Mouse (Mus musculus) brown adipose tissue, adult 24 weeks (tissue): Measurements from ENCODE around the gene Ddx39. TPM values are rescaled to one million over a fixed set of nuclear protein-coding genes. Genes with fewer than 3 reads are reported as not detected.
A peak's percentile ranks its signal among the peaks of the same experiment; 100 is the strongest.

Experiments
- H3K27ac ChIP-seq: fragments of 200-500 bp; replicated peaks from 2 replicates; pipeline ENCODE4 v1.5.1; 2012; ENCODE audit warnings: low read depth, mild to moderate bottlenecking, low read length
- H3K4me1 ChIP-seq: fragments of 200-500 bp; 2 replicates; pipeline ENCODE4 v1.6.1; 2012; ENCODE audit warnings: low read length, mixed read lengths; ENCODE audit not compliant: control insufficient read depth, insufficient read depth, insufficient read length
- H3K4me3 ChIP-seq: fragments of 200-500 bp; 2 replicates; pipeline ENCODE4 v1.5.1; 2012; ENCODE audit warnings: low read depth, mild to moderate bottlenecking, low read length, moderate library complexity; ENCODE audit not compliant: insufficient read depth
- polyA plus RNA-seq: library from polyadenylated mRNA; stranded (reverse); fragments of >200 nt; gene quantifications from 2 replicates; pipeline ENCODE4 v1.2.4, GENCODE M21; 2012; ENCODE audit not compliant: missing spikeins, insufficient read depth, insufficient read length

Gene Ddx39
- polyA plus RNA-seq, 1 experiment: 7.7 TPM

DNA sequence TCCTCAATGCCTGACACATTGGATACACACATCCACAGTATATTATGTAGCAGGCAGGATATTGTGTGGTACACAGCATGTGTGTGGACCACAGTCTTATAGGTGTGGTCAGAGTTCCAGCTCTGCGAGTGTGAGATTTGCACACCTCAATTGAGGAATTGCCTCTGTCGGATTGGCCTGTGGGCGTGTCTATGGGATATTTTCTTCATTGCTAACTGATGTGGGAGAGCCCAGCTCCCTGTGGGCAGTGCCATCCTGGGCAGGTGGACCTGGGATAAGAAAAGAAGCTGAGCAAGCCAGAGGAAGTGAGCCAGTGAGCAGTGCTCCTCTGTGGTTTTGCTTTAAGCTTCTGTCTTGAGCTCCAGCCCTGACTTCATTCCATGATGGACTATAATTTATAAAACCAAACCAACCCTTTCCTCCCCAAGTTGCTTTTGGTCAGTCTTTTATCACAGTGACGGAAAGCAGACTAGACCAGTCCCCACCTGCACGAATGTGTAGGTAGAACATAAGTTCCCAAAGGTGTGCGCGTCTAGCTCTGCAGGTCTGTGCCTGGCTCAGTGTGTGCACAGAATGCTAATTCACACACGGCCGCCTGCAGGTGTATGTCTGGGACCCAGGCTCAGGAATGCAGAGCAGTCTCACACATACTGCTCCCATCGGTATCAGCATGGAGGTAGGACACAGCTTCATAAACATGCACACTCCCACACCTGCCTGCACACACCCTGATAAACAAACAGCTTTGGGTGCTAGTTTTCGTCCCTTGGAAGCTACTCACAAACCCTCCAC lies 20.4 kb upstream of the Ddx39 start:
- H3K4me1 ChIP-seq: peaks cover 37% of the 10 kb centered on the region
- H3K4me3 ChIP-seq: no peak overlapping the region
- peak overlapping the region; percentile 63 for H3K27ac ChIP-seq

DNA sequence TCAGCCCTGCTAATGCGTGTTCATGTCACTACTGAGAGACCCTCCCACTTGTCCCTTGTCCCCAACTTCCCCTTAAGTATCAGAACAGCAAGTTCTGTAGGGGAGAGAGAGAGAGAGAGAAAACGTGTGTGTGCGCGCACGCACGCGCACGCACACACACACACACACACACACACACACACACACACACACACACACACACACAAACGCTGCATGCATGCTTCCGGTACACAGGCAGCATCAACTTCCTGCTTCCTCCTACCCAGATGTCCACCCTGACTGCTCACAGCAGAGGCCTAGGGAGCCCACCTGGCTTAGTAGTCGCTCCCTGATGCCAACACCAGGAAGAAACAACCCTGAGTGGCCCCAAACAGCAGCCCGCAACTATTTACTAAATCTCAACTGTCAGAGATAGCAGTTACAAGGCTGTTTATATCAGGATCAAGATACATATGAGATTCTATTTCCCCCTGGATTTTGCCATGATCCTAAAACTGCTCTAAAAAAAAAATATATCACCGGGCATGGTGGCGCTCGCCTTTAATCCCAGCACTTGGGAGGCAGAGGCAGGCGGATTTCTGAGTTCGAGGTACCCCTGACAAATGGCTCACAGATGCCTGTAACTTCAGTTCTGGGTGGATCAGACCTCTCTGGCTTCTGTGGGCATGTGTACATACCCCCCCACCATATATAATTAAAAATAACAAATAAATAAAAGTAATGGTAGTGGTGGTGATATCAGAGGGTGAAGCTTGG lies 19.4 kb upstream of the Ddx39 start:
- peaks cover 37% of the 10 kb centered on the region for H3K4me1 ChIP-seq
- peak overlapping the region; percentile 63 for H3K27ac ChIP-seq

DNA sequence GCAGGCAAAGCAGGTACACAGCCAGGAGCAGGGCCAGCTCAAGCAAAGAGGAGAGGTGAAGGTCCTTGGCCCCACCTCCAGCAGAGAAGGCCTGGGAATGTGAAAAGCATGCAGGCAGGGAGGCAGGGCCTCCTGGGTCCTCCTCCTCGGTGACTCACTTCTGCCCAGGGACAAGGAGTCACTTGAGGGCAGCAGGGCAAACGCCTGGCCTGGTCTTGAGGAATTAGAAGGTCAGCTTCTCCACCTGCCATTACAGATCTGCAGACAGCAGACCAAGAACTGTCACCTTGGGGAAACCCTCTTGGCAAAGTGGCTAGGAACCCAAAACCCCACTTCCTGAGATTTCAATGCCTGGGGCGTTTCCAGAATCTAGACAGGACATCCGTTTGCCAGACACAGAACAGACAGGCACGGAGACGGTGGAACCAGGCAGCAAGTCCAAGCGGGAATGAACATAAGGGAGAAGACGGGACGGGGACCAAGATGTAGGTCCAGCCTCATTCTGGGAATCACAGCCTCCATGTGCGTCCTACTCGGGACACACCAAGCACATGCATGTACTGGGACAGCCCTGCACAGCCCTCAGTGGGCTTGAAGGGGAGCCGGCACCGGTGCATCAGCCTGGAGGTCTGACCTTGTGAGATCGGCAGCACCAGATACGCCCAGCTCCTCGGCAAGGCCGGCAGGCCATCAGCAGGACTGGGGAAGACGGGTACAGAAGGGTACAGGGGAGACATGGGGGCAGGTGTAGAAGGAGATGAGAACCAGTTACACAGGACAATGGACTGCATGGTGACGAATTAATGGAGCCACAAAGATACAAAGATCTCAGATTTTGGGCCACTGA lies 17.4 kb upstream of the Ddx39 start:
- H3K4me1 ChIP-seq: peaks cover 35% of the 10 kb centered on the region
- H3K4me3 ChIP-seq: peak overlapping the region; percentile 95
- peak overlapping the region; percentile 92 for H3K27ac ChIP-seq

More for the DNA sequence above, 19.4 kb upstream of the Ddx39 start:
- H3K4me3 ChIP-seq: no peak overlapping the region

DNA sequence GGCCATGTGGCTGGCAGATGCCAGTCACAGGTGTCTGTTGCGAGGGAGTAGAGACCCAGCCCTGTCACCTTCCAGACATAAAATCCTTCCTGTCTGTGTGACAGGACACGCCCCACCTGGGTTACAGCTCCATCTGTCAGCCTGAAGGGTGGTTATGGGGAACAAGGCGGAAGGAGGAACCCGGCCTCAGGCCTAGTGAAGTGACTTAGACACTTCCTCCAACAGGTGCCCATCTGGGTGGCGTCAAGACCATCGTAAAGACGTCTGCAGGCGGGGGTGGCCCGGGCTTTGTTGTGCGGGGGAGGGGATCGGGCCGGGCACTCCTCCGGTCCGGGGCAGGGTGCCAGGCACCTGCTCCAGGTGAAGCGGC lies 16.7 kb upstream of the Ddx39 start:
- peak overlapping the region; percentile 92 for H3K27ac ChIP-seq
- peaks cover 32% of the 10 kb centered on the region for H3K4me1 ChIP-seq
- H3K4me3 ChIP-seq: peak overlapping the region; percentile 95

DNA sequence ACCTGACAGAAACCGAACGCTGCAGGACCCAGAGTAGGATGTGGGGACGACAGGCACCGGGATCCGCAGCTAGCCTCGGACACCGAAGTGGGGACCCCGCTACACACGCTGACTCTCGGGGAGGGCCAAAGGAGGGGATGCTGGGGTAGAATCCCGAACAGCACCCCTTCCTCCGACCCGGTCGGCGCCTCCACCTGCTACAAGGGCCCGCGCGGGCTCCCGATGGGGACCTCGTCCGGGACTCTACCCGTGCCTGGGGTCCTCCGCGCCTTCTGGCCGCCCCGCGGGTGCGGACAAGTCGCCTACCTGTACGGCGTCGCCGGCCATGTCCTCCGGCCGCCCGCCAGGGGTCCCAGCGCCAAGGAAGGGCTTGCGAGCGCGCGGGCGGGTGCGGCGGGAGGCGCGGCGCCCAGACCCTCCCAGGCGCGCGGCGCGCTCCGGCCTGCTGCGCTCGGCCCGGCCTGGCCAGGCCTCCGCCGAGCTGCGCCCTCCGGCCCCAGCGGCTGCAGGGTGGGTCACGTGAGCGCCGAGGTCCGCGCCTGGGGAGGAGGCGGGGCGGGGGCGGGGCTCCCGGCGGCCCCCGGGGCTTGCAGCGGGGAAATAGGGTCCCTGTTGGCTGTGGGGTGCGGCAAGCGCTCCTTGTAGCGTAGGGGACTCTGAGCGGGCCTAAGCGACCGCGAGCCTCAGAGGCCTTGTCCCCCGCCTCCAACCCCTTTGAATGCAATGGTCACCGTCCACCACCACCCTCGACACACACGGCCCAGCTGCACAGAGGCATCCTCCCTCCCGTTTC lies 16.1 kb upstream of the Ddx39 start, which contains the start of gene Pkn1:
TSS of gene Pkn1 (minus strand) at position 519 of the 793 bp plus-strand sequence.
- Histone ChIP-seq H3K4me3 (peak within 1 kb of the TSS; percentile 95), H3K27ac (peak within 1 kb of the TSS; percentile 92), H3K4me1 (peaks cover 26% of the 10 kb centered on the region)

DNA sequence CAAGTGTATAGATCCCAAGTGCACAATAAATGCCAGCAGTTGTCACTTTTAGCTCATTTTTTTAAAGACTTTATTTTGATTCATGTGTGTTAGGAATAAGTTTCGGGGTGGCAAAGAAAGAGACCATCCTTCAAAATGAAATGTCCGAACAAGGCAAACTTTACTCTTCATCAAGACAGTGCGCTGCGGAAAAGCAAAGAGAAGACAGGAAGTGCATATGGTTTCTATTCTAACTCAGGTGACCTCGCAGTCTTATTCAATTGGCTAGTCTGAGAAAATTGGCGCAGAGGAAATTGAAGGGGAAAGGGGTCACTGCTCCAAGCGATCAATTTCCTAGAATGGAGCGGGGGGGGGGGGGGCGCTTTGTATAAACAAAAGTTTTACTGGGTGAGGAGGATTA lies 15.4 kb upstream of the Ddx39 start:
- Histone ChIP-seq H3K4me1 (peaks cover 19% of the 10 kb centered on the region), H3K4me3 (peak overlapping the region; percentile 95), H3K27ac (peak overlapping the region; percentile 56)

DNA sequence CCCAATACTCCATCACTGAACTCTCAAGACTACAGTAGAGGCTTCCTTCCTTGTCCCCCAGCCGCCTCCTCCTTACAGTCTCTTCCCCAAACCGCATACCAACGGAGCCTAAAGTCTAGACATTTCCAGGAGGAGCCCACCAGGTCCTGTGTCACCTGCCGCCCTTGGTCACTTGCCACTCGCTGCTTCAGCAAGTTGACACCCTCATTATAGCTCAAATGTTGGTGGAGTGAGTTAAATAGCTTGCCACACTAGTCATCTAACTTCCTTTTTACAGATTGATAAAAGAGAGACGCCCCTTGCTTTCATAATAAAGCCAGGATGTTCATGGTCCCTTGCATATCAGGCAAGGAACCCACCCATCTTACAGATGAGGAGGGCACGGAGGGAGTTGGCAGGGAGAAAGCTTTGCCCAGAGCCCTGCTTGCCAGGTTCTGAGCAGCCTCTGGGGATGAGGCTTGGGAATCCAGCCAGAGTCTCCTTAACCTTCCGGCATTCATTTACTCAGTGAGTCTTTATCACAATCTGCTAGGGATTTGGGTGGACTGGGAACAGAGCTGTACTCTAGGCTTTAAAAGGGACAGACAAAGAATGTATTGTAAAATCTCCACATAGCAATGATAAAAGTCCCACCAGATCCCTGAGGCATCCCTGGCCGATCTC lies 14.4 kb upstream of the Ddx39 start:
- no peak overlapping the region for H3K4me3 ChIP-seq
- H3K4me1 ChIP-seq: peaks cover 9% of the 10 kb centered on the region
- no peak overlapping the region for H3K27ac ChIP-seq

DNA sequence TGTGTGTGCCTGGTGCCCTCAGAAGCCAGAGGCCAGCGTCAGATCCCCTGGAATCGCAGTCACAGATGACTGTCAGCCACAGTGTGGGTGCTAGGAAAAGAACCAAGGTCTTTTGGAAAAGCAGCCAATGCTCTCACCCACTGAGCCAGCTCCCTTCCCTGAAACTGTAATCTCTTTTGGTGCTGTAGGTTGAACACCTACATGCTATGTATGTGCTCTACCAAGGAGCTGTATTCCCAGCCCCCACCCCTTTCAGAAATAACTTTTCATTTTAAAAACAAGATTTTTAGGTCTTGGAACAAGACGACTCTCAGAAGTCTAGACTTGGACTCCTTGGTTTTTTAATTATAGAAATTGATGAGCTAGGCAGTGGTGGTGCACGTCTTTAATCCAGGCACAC lies 11.6 kb upstream of the Ddx39 start:
- Histone ChIP-seq H3K4me3 (no peak overlapping the region), H3K27ac (no peak overlapping the region), H3K4me1 (no peaks in the 10 kb centered on the region; the same call in 1 of the 2 replicates)

DNA sequence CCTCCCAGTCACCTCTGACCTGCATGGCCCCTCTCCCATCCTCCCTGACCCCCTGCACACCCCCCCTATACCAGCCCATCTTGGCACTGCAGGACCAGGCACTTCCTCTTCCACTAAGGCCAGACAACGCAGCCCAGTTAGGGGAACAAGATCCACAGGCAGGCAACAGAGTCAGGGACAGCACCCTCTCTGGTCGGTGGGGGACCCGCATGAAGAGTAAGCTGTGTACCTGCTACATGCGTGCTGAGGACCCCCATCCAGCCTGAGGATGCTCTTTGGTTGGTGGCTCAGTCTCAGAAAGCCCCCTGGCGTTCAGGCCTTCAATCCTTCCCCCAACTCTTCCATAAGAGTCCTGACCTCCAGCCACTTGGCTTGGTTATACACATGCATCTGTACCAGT lies 8.6 kb upstream of the Ddx39 start:
- no peaks in the 10 kb centered on the region for H3K4me1 ChIP-seq
- no peak overlapping the region for H3K4me3 ChIP-seq
- no peak overlapping the region for H3K27ac ChIP-seq

DNA sequence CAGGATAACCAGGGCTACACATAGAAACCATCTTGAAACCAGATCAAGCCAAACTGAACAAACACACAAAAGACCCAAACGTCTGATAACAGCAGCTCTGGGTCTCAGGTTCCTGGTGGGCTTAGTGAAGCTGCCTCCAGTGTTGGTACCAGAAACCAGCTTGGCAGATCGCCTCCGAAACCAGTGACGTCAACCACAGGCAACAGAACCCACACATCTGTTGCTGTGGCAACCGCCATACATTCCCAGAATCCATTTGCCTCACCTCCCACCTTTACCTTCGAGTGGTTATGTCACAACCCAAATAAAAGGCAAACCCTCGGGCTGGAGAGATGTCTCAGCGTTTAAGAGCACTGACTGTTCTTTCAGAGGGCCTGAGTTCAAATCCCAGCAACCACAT lies 7.4 kb upstream of the Ddx39 start:
- H3K27ac ChIP-seq: no peak overlapping the region
- no peaks in the 10 kb centered on the region for H3K4me1 ChIP-seq
- H3K4me3 ChIP-seq: no peak overlapping the region

DNA sequence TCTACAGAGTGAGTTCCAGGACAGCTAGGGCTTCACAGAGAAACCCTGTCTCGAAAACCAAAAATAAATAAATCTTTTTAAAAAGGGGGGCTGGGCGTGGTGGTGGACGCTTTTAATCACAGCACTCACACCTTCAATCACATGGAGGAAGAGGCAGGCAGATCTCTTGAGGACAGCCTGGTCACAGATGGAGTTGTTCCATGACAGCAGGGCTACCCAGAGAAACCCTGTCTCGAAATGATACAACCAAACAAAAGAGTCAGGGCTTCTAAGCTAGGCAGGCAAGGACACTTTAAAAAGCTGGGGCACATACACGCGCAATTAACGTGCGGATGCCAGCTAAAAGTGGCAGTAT lies 324 bp upstream of the Ddx39 start:
- Histone ChIP-seq H3K27ac (peak overlapping the region; percentile 76), H3K4me1 (peaks cover 3% of the 10 kb centered on the region; the same call in 1 of the 2 replicates), H3K4me3 (peak overlapping the region; percentile 36)

DNA sequence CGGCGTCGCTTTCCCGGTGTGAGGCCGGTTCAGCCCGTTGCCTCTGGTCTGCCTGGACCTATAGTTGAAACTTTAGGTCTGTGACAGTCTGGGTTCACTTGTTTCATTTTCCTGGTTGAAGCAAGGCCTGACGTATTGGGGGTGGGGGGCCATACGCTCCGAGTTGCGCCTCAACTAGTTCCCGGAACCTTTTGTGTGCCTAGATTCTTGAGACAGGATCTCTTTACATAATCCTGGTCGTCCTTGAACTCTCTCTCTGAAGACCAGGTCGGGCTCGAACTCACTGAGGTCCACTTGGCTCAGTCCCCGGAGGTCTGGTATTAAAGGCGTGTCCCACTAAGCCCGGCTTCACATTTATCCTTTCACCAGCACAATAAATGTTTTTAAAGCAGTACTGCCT lies 794 bp downstream of the Ddx39 start:
- H3K4me3 ChIP-seq: peak overlapping the region; percentile 77
- peak overlapping the region; percentile 60 for H3K27ac ChIP-seq
- H3K4me1 ChIP-seq: peaks cover 3% of the 10 kb centered on the region; the same call in 1 of the 2 replicates

DNA sequence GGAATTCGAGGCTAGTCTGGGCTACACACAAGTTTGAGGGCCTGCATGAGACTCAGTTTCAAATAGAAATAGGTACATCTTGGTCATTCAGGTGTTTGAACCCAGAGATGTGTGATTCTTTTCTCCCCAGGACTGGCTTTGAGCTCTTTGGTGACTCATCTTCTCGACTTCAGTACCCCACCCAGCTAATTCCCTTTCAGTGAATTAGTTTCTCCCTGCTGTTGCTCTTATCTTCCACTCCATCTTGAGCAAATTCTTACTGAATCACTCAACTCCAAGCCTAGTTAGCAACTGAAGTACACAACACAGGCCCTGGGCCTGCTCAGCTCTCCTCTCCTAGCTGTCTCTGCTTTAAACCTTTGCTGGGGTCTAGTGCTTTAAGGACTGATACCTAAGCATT lies 1.6 kb downstream of the Ddx39 start:
- H3K4me1 ChIP-seq: peaks cover 3% of the 10 kb centered on the region; the same call in 1 of the 2 replicates
- no peak overlapping the region for H3K27ac ChIP-seq
- H3K4me3 ChIP-seq: 0 out of 2 replicates have a peak overlapping the region, but pooled peaks have one; percentile 4

DNA sequence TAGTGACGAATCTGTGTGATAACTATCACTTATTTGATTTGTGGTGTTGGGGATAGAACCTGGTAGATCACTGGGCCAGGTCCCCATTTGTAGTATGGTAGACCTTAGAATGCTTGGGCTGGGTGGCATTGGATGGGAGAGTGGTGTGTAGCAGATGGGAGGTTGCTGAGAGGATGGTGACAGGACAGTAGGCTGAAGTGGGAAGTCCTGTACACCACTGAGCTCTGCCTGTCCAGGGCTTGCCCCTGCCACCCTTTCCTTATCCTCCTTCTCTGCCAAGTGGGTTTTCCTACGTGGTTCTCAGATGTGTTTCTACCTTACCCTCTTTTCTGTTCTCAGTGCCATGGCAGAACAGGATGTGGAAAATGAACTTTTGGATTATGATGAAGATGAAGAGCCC lies 4.1 kb downstream of the Ddx39 start:
- Histone ChIP-seq H3K27ac (no peak overlapping the region), H3K4me3 (no peak overlapping the region), H3K4me1 (peaks cover 3% of the 10 kb centered on the region; the same call in 1 of the 2 replicates)
